Mouse (Mus musculus) forebrain, embryonic 10.5 days (tissue): ENCODE data around the gene Nfkbiz. TPM values are rescaled to one million over a fixed set of nuclear protein-coding genes. Genes with fewer than 3 reads are reported as not detected.

Experiments
- DNase-seq: peaks from one replicate; pipeline ENCODE4 v3.0.0-alpha.2; 2017; ENCODE audit warnings: low spot score; ENCODE audit errors: extremely low spot score
- H3K27ac ChIP-seq: fragments of 300-500 bp; sonication (generic); 2 replicates; pipeline ENCODE4 v1.5.1; 2016; ENCODE audit warnings: mild to moderate bottlenecking
- H3K27me3 ChIP-seq: fragments of 300-500 bp; sonication (generic); 2 replicates; pipeline ENCODE4 v1.6.1; 2016; ENCODE audit warnings: mild to moderate bottlenecking; ENCODE audit not compliant: poor library complexity, severe bottlenecking
- H3K36me3 ChIP-seq: fragments of 300-500 bp; sonication (generic); replicated peaks from 2 replicates; pipeline ENCODE4 v1.6.1; 2016; ENCODE audit warnings: mild to moderate bottlenecking, moderate library complexity
- H3K4me1 ChIP-seq: fragments of 300-500 bp; sonication (generic); 2 replicates; pipeline ENCODE4 v1.6.1; 2016
- H3K4me3 ChIP-seq: fragments of 300-500 bp; sonication (generic); 2 replicates; pipeline ENCODE4 v1.5.1; 2016; ENCODE audit warnings: mild to moderate bottlenecking, moderate library complexity
- H3K9me3 ChIP-seq: fragments of 300-500 bp; sonication (generic); 2 replicates; pipeline ENCODE4 v1.6.1; 2016; ENCODE audit warnings: mild to moderate bottlenecking, moderate library complexity
- WGBS: fragments of 180-500 bp; shearing (Covaris S2); methylation state at CpG from one replicate; pipeline ENCODE4 v1.1.7; 2016; 5-methylcytosine and 5-hydroxymethylcytosine counted together
- polyA plus RNA-seq: library from polyadenylated mRNA; unstranded; fragments of >200 nt; fragmentation: Nextera tagmentation; extraction: Ambion mirVana; gene quantifications from 2 replicates; pipeline ENCODE4 v1.2.1, GENCODE M21; 2016

Gene Nfkbiz
- polyA plus RNA-seq, 1 experiment from 2014 or later: 1.8 TPM

DNA sequence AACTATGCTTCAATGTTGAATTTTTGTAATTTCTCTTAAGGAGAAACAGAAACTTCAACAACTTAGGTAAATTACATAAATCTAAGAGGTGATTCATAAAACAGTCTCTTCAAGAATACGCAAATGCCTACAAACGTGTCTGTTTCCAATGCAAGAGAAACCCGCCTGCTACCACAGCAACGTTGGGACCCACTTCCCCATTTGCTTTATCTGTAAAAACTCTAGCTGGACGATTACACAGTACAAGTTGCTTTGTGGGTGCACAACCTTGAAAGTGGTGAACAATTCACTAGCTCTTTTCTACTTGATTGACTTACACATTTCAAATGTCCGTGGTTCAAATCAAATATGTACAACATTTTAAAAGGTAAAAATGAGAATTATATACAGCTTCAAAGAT lies 26.9 kb downstream of the Nfkbiz start:
- Histone ChIP-seq H3K9me3 (no peaks in the 10 kb centered on the region), H3K36me3 (peaks cover 64% of the 10 kb centered on the region), H3K4me3 (no peak overlapping the region), H3K27me3 (no peaks in the 10 kb centered on the region), H3K4me1 (no peaks in the 10 kb centered on the region), H3K27ac (no peak overlapping the region)
- DNase-seq: no peak
- 94% methylated on average over 6 of the region's 6 CpGs for WGBS

DNA sequence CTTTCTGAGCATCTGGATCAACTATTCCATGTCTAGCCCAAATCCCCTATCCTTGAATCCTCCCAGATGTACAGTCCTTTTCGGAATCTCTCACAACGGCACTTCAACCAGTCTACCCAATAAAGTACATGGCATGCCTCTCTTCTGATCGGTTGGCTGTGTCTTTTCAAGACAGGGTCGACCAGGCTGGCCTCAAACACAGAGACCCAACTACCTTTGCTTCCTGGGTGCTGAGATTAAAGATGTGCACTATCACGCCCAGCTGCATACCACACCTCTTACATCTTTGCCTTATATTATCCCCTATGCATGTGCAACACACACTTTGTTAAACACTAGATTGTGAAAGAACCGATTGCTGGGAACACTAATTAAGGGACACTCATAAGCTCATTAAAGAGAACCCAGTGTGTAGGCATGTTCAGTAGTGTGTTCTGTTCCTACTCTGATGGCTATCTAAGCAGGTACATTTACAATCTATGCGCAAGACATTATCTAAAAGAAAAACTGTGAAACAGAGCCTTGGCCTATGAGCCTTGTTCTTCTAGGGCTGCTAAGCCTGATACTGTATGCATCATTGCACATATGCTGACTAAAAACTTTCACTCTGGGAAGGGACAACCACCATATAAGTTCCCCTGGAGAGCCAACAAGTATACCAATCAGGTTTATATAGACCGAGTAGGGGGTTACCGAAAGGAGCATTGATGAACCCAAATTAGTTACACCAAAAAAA lies 28.8 kb downstream of the Nfkbiz start:
- WGBS: 94% methylated on average over 9 of the region's 9 CpGs

DNA sequence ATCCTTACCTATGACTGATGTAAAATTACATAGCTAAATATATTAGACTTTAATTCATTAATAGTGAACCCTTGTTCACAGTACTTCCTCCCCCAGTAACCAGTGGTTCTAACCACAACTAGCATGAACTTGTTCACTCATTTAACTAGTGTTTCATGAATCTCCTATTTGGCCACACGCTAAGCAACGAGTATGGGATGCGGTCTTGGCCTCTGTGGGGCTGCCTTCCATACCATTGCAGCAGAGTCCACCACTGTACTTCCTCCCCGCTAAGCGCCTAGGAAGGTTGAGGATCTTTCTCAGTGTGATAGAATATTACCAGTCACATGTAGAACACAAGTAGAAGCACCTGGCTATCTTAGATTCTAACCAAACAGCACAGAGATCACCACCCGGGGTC lies 29.4 kb downstream of the Nfkbiz start:
- no peaks in the 10 kb centered on the region for H3K4me1 ChIP-seq
- H3K27ac ChIP-seq: no peak overlapping the region
- H3K27me3 ChIP-seq: no peaks in the 10 kb centered on the region
- H3K4me3 ChIP-seq: no peak overlapping the region
- no peak for DNase-seq
- H3K36me3 ChIP-seq: peaks cover 39% of the 10 kb centered on the region
- H3K9me3 ChIP-seq: no peaks in the 10 kb centered on the region
- 95% methylated on average over 6 of the region's 6 CpGs for WGBS

More for the DNA sequence above, 28.8 kb downstream of the Nfkbiz start:
- no peak overlapping the region for H3K4me3 ChIP-seq
- no peaks in the 10 kb centered on the region for H3K4me1 ChIP-seq
- DNase-seq: no peak
- H3K27ac ChIP-seq: no peak overlapping the region
- peaks cover 45% of the 10 kb centered on the region for H3K36me3 ChIP-seq
- H3K27me3 ChIP-seq: no peaks in the 10 kb centered on the region
- no peaks in the 10 kb centered on the region for H3K9me3 ChIP-seq

DNA sequence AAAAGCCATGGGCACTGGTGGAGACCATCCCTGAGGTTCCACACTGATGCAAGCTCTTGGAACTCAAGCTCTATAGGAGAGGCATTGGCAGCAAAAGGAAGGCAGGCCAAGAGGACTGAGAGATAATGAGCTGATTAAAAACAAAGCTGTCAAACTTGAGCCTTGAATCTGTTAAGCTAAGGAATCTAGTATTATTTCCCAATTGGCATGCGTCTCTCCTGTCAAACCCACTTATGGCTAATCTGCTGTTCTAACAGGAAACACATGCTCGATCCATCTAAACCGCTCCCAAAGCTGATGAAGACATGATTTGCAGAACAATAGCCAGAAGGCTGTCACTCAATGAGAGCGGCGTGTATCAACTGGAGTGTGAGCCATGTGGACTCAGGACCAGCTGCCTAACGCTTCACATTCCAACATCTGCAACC lies 31.2 kb downstream of the Nfkbiz start:
- Histone ChIP-seq H3K9me3 (no peaks in the 10 kb centered on the region), H3K27me3 (no peaks in the 10 kb centered on the region), H3K4me3 (no peak overlapping the region), H3K4me1 (no peaks in the 10 kb centered on the region), H3K36me3 (peaks cover 21% of the 10 kb centered on the region), H3K27ac (no peak overlapping the region)
- WGBS: 71% methylated on average over 6 of the region's 6 CpGs
- no peak for DNase-seq

DNA sequence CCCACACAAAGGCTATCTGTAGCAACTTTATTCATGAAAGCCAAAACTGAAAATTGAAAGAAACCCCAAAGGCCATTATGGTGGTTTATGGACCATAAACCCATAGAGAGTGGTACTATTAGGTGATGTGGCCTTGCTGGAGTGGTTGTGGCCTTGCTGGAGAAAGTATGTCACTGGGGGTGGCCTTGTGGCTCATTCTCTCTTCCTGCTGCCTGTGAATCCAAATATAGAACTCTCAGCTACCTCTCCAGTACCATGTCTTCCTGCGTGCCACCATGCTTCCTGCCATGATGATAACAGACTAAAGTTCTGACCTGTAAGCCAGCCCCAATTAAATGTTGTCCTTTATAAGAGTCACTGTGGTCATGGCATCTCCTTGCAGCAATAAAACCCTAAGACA lies 33.9 kb downstream of the Nfkbiz start:
- Histone ChIP-seq H3K36me3 (0 out of 2 replicates have a peak, but pooled peaks cover under 1% of the 10 kb centered on the region), H3K27me3 (no peaks in the 10 kb centered on the region), H3K4me3 (no peak overlapping the region), H3K27ac (no peak overlapping the region), H3K9me3 (no peaks in the 10 kb centered on the region), H3K4me1 (no peaks in the 10 kb centered on the region)
- 90% methylated on average over 1 of the region's 1 CpGs for WGBS
- no peak for DNase-seq

DNA sequence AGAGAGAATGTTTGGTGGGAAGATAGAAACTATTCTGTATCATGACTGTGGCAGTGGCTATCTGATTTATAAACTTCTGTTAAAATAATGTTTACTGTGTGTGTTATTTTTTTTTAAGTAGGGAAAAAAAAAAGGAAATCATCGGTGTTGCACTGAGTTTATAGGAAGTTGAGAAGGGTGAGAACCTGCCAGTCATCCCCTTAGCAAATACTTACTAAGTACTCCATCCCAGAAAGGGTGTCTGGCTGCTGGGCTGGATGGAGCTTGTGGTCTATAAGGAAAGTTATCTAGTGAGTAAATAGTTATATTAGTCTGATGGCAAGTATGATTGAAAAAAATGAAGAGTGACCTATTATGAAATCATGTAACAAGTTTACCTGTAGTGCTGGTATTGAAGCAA lies 37.1 kb downstream of the Nfkbiz start:
- Histone ChIP-seq H3K36me3 (no peaks in the 10 kb centered on the region), H3K27ac (no peak overlapping the region), H3K4me3 (no peak overlapping the region), H3K9me3 (no peaks in the 10 kb centered on the region), H3K27me3 (no peaks in the 10 kb centered on the region), H3K4me1 (no peaks in the 10 kb centered on the region)
- DNase-seq: no peak
- WGBS: 93% methylated on average over 1 of the region's 1 CpGs

DNA sequence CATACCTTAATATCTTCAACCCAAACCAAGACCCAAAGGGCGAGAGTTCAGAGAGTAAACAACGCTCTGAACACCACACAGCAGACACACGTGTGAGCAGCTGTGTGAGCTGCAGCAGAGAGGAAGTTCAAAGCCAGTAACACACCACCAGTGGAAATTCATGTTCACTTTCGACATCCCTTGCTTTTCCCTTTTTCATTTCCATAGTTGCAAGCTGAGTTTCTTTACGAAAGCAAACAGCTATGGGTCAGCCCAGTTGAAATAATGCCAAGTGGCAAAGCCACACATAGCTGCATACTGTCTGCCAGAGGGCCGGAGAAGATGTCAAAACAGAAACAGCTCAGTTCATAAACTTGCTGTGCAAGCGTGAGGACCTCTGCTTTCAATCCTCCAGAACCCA lies 39.9 kb downstream of the Nfkbiz start:
- Histone ChIP-seq H3K9me3 (no peaks in the 10 kb centered on the region), H3K36me3 (no peaks in the 10 kb centered on the region), H3K4me1 (no peaks in the 10 kb centered on the region), H3K4me3 (no peak overlapping the region), H3K27ac (no peak overlapping the region), H3K27me3 (no peaks in the 10 kb centered on the region)
- WGBS: 93% methylated on average over 7 of the region's 7 CpGs
- no peak for DNase-seq

DNA sequence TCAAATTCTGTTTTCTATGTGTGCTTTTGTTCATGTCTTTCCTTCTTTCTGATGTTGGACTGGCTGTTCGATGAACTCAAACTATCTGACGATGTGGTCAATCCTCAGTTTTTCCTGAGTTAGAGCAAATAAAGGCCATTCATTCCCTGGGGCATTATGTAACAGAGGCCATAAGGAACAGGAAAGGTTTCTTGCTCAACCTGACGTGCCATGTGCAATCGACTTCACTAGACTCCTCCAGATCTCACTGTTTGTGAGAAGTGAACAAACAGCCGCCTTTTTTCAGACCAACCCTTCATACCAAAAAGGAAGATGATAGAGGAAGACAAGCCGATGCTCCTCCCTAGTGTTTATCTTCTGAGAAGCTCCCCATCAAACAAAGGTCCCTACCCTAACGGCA lies 48.4 kb downstream of the Nfkbiz start:
- Histone ChIP-seq H3K9me3 (no peaks in the 10 kb centered on the region), H3K36me3 (no peaks in the 10 kb centered on the region), H3K27me3 (no peaks in the 10 kb centered on the region), H3K4me3 (no peak overlapping the region), H3K27ac (no peak overlapping the region), H3K4me1 (no peaks in the 10 kb centered on the region)
- 92% methylated on average over 7 of the region's 7 CpGs for WGBS
- DNase-seq: no peak

DNA sequence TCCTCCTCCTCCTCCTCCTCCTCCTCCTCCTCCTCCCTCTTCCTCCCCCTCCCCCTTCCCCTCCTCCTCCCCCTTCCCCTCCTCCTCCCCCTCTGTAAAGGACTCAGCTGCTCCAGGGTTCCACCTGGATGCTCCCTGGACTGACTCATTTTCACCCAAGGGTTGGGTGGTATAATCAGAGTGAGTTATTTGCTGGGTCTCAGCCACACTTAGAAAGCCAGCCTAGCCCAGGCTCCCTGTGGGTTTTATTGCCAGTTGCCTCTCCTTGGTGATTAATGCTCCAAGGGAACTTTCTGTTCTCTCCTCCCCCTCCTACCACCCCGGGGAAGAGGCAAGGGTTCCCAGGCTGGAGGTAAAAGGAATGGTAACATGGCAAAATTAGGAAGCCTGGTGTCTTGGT lies 49.4 kb downstream of the Nfkbiz start:
- Histone ChIP-seq H3K9me3 (no peaks in the 10 kb centered on the region), H3K36me3 (no peaks in the 10 kb centered on the region), H3K4me3 (no peak overlapping the region), H3K4me1 (no peaks in the 10 kb centered on the region), H3K27me3 (no peaks in the 10 kb centered on the region), H3K27ac (no peak overlapping the region)
- no peak for DNase-seq
- WGBS: 45% methylated on average over 1 of the region's 1 CpGs

DNA sequence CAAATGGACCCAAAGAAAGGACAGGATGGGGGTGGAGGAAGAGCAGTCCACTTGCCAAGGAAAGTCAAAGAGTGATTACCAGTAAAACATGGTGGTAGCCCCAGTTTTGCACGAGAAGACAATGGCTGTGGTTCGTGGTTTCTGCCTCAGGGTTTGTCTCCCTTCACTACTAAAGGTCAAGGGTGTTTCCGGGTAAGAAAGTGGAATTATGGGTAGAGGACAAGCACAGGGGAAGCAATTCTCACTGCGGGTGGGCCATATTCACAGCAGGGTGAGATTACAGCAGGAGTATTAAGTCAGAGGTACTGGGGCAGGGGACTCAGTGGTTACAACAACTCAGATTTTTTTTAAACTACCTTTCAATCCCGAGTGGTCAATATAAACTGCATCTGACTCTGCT lies 50.0 kb downstream of the Nfkbiz start:
- no peak for DNase-seq
- no peaks in the 10 kb centered on the region for H3K27me3 ChIP-seq
- H3K36me3 ChIP-seq: no peaks in the 10 kb centered on the region
- H3K27ac ChIP-seq: no peak overlapping the region
- no peaks in the 10 kb centered on the region for H3K9me3 ChIP-seq
- 86% methylated on average over 5 of the region's 5 CpGs for WGBS
- H3K4me1 ChIP-seq: no peaks in the 10 kb centered on the region
- no peak overlapping the region for H3K4me3 ChIP-seq

DNA sequence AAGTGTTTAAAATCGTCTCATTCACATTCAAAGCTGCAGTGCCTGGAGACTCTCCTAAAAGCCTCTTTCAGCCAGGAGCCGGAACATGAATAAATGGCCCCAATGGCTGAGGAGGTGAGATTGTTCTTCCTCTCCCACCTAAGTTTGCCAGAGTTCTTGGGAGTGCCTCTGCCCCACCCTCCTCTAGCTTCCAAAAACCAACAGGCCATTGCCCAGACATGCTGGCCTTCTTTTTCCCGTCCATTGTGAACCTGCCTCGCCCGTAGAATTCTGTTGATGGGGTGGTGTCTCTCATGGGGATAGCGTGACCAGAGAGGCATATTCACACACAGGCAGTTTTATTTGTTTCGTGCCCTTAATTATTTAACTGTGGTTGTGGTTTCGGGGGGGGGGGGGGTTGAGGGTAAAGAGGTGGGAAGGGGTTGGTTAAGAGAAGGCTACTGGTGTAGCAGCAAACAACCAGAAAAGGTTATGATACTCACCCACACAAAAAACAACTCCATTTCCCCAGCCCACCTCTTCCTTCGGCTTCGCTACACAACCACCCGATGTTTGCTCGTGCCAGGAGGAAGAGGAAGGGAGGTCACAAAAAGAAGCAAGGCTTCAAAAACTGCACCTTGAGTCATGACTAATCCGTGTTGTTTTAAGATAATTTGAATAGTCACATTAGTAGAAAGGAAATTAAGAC lies 51.2 kb downstream of the Nfkbiz start:
- no peaks in the 10 kb centered on the region for H3K4me1 ChIP-seq
- no peaks in the 10 kb centered on the region for H3K9me3 ChIP-seq
- no peaks in the 10 kb centered on the region for H3K36me3 ChIP-seq
- H3K27ac ChIP-seq: no peak overlapping the region
- DNase-seq: no peak
- 92% methylated on average over 13 of the region's 13 CpGs for WGBS
- no peak overlapping the region for H3K4me3 ChIP-seq
- H3K27me3 ChIP-seq: no peaks in the 10 kb centered on the region

DNA sequence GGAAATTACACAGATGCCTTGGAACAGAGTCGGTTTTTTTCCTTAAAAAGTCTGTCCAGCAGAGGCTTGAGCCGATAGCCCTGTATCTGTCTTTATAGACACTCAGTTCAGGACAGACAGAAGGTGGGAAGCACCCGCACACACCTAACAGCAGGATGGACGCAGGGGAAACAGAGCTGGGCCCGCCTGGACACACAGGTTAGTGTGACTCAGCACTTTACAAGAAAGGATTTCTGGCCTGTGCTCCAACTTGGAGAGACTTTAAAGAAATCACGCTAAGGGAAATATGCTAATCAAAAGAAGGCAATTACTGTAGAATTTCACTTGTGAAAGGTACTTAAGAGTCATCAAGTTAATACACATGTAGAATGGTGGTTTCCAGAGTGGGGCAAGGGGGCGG lies 54.3 kb downstream of the Nfkbiz start:
- Histone ChIP-seq H3K27me3 (no peaks in the 10 kb centered on the region), H3K27ac (no peak overlapping the region), H3K4me3 (no peak overlapping the region), H3K36me3 (no peaks in the 10 kb centered on the region), H3K9me3 (no peaks in the 10 kb centered on the region), H3K4me1 (no peaks in the 10 kb centered on the region)
- DNase-seq: no peak
- 85% methylated on average over 7 of the region's 7 CpGs for WGBS

DNA sequence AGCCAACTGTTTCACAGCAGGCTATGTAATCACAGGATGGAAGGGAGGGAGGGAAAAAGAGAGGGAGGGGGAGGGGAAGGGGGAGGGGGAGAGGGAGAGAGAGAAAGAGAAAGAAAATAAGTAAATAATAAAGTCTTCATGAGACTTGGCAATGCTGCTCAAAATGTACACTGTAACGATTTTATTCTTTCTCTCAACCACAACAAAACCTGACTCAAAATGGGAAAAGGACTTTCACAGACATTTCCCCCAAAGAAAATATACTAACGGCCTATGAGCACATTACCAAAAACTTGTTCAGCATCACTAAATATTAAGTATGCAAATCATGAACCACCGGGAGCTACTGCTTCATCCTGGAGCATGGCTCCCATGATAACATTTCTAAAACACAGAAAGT lies 54.8 kb downstream of the Nfkbiz start:
- no peaks in the 10 kb centered on the region for H3K27me3 ChIP-seq
- DNase-seq: no peak
- H3K9me3 ChIP-seq: no peaks in the 10 kb centered on the region
- 83% methylated on average over 3 of the region's 3 CpGs for WGBS
- no peaks in the 10 kb centered on the region for H3K4me1 ChIP-seq
- no peak overlapping the region for H3K4me3 ChIP-seq
- no peaks in the 10 kb centered on the region for H3K36me3 ChIP-seq
- H3K27ac ChIP-seq: no peak overlapping the region
